Mouse (Mus musculus) forebrain, embryonic 10.5 days (tissue): ENCODE data around the gene Cacng2. TPM values are rescaled to one million over a fixed set of nuclear protein-coding genes. Genes with fewer than 3 reads are reported as not detected.

Source experiments
- DNase-seq: peaks from one replicate; pipeline ENCODE4 v3.0.0-alpha.2; 2017; ENCODE audit warnings: low spot score; ENCODE audit errors: extremely low spot score
- H3K27ac ChIP-seq: fragments of 300-500 bp; sonication (generic); 2 replicates; pipeline ENCODE4 v1.5.1; 2016; ENCODE audit warnings: mild to moderate bottlenecking
- H3K27me3 ChIP-seq: fragments of 300-500 bp; sonication (generic); 2 replicates; pipeline ENCODE4 v1.6.1; 2016; ENCODE audit warnings: mild to moderate bottlenecking; ENCODE audit not compliant: poor library complexity, severe bottlenecking
- H3K36me3 ChIP-seq: fragments of 300-500 bp; sonication (generic); replicated peaks from 2 replicates; pipeline ENCODE4 v1.6.1; 2016; ENCODE audit warnings: mild to moderate bottlenecking, moderate library complexity
- H3K4me1 ChIP-seq: fragments of 300-500 bp; sonication (generic); 2 replicates; pipeline ENCODE4 v1.6.1; 2016
- H3K4me3 ChIP-seq: fragments of 300-500 bp; sonication (generic); 2 replicates; pipeline ENCODE4 v1.5.1; 2016; ENCODE audit warnings: mild to moderate bottlenecking, moderate library complexity
- H3K9me3 ChIP-seq: fragments of 300-500 bp; sonication (generic); 2 replicates; pipeline ENCODE4 v1.6.1; 2016; ENCODE audit warnings: mild to moderate bottlenecking, moderate library complexity
- WGBS: fragments of 180-500 bp; shearing (Covaris S2); methylation state at CpG from one replicate; pipeline ENCODE4 v1.1.7; 2016; 5-methylcytosine and 5-hydroxymethylcytosine counted together
- polyA plus RNA-seq: library from polyadenylated mRNA; unstranded; fragments of >200 nt; fragmentation: Nextera tagmentation; extraction: Ambion mirVana; gene quantifications from 2 replicates; pipeline ENCODE4 v1.2.1, GENCODE M21; 2016

Gene Cacng2
- polyA plus RNA-seq, 1 experiment from 2014 or later = 0.20 TPM

DNA sequence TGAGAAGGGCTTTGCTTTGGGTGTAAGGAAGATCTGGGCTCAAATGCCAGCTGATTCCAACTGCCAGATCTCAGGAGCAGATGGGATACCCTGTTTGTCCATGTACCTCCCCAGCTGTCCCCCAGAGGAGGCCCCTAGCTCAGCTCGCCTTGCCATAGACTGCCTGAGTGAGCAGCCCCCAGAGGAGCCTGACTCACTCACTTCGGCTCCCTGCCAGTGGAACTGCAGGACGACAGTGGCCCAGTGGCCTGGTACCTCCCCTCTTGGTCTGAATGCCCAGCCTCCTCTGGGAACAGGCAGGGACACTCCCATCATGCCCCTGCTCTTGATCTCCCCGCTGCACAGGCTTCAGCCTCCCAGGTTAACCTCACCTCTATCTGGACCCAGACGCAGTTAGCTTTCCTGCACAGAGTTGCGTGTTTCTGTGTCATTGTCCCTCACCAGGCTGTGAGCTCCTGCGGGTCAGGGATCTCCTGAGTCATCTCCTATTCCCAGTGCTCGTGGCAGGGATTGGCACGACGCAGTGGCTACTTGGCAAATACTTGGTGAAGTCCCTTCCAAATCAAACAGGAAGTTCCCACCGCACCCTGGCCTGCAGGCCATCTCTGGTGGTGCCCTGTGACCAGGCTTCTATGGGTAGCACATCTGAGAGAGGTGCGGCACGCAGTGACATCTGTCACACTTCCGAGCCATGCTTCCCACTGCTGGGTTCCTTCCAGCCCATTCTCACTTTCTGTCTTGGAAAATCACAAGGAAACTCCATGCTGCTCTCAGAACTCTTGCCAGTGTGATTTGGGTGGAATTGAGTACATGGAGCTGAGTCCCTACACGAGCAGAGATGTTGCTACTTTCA is 40.8 kb downstream of the Cacng2 start:
- no peaks in the 10 kb centered on the region for H3K9me3 ChIP-seq
- H3K4me1 ChIP-seq = peaks cover 20% of the 10 kb centered on the region
- 74% methylated on average over 15 of the region's 15 CpGs for WGBS
- H3K4me3 ChIP-seq = no peak overlapping the region
- 0 out of 2 replicates have a peak overlapping the region, but pooled peaks have one; percentile 33 for H3K27ac ChIP-seq
- no peaks in the 10 kb centered on the region for H3K36me3 ChIP-seq
- H3K27me3 ChIP-seq = peaks cover 16% of the 10 kb centered on the region
- no peak for DNase-seq

DNA sequence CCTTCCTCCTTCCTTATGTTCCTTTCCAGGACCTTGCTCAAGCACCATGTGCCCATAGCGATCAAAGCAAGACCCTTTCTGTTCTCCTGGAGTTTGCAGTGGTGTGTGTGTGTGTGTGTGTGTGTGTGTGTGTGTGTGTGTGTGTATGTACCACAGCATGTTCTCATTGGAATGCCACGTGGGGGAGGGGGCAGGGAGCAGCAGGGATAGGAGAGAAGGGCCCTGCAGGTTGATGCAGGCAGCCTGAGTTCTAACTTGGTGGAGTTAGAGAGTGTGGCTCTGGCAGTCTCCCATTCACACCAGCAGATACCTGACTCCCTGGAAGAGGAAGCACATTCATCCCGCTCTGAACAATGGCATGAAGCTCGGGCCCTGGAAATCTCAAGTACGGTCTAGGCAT is 41.6 kb downstream of the Cacng2 start:
- peaks cover 16% of the 10 kb centered on the region for H3K4me1 ChIP-seq
- no peak overlapping the region for H3K27ac ChIP-seq

DNA sequence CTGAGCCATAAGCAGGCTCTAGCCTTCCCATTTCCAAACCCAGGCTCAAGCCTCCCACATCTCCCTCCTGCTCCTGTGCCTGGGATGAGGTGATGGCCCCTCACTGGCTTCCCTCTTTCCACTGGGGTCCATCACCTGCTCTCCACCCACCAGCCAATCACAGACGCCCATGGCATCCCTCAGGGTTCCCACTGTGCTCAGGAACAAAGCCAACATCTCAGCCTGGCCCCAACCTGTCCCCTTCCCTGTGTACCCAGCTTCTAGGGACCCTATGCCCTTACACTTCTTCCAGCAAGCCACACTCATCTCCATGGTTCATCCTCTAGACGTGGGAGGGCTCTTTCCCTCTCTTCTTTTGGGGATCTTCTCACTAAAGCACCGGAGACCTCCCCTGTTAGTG is 43.9 kb downstream of the Cacng2 start:
- H3K27ac ChIP-seq = no peak overlapping the region
- no peaks in the 10 kb centered on the region for H3K36me3 ChIP-seq
- WGBS = 47% methylated on average over 3 of the region's 3 CpGs

More for the DNA sequence above, 41.6 kb downstream of the Cacng2 start:
- no peak for DNase-seq
- H3K4me3 ChIP-seq = no peak overlapping the region
- 74% methylated on average over 5 of the region's 5 CpGs for WGBS
- no peaks in the 10 kb centered on the region for H3K9me3 ChIP-seq
- H3K36me3 ChIP-seq = no peaks in the 10 kb centered on the region
- peaks cover 14% of the 10 kb centered on the region for H3K27me3 ChIP-seq

DNA sequence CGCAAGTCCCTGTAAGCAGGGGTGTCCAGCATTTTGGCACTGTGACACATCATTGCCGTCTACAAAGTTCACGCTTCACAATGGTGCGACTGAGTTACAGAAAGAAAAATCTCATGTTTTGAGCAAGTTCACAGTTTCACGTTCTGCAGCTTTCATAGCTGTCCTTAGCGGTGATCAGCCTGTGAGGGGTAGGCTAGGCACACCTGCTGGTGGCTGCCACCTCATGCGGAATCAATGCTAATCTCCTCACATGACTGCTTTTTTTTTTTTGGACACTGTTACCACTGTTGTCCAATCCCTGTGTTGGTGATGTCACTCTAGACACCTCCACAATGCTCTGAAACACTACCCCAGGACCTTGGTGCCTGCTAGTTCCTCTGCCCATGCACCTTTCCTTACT is 46.7 kb downstream of the Cacng2 start:
- Histone ChIP-seq H3K27me3 (no peaks in the 10 kb centered on the region), H3K4me3 (no peak overlapping the region), H3K9me3 (no peaks in the 10 kb centered on the region), H3K36me3 (no peaks in the 10 kb centered on the region), H3K4me1 (no peaks in the 10 kb centered on the region), H3K27ac (no peak overlapping the region)
- no peak for DNase-seq
- WGBS = 84% methylated on average over 7 of the region's 7 CpGs

More for the DNA sequence above, 43.9 kb downstream of the Cacng2 start:
- Histone ChIP-seq H3K9me3 (no peaks in the 10 kb centered on the region), H3K27me3 (no peaks in the 10 kb centered on the region), H3K4me3 (no peak overlapping the region), H3K4me1 (no peaks in the 10 kb centered on the region)
- no peak for DNase-seq

DNA sequence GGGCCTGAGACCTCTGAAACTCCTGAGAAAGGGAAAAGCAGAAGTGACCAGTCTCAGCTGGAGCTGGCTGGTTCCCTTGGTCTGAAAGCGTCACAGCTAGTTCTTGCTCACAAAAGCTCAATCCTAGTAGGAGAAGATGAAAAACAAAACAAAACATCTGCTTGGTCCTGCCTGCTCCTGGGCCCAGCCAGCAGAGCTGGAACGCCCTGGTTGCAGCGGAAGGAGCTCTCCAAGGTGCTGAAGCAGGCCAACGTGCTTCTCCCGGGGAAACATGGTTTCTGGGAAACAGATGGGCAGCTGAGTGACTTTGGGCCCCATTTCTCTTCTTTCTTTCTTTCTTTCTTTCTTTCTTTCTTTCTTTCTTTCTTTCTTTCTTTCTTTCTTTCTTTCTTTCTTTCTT is 53.4 kb downstream of the Cacng2 start:
- Histone ChIP-seq H3K27me3 (no peaks in the 10 kb centered on the region), H3K4me3 (no peak overlapping the region), H3K9me3 (no peaks in the 10 kb centered on the region), H3K36me3 (no peaks in the 10 kb centered on the region), H3K27ac (no peak overlapping the region), H3K4me1 (no peaks in the 10 kb centered on the region)
- WGBS = 3% methylated on average over 5 of the region's 5 CpGs
- DNase-seq = peak; percentile 71

DNA sequence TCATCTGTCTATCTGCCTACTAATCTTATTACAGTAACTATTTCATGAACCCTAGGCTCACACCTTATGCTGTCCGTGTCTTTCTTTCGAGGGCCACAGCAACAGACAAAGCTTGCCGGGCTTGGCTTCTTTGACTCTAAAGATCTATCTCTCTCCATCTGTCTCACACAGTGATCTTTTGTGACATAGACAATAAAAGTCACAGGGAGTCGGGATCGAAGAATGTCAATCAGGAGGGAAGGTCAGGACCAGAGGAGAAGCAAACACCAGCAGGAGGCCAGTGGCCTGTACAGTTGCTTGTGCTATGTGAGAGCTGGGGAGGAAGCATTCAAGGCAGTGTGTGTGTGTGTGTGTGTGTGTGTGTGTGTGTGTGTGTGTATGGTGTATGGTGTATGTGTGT is 54.3 kb downstream of the Cacng2 start:
- Histone ChIP-seq H3K27ac (no peak overlapping the region), H3K27me3 (no peaks in the 10 kb centered on the region), H3K4me1 (no peaks in the 10 kb centered on the region), H3K9me3 (no peaks in the 10 kb centered on the region), H3K36me3 (no peaks in the 10 kb centered on the region), H3K4me3 (no peak overlapping the region)
- 33% methylated on average over 5 of the region's 5 CpGs for WGBS
- no peak for DNase-seq

DNA sequence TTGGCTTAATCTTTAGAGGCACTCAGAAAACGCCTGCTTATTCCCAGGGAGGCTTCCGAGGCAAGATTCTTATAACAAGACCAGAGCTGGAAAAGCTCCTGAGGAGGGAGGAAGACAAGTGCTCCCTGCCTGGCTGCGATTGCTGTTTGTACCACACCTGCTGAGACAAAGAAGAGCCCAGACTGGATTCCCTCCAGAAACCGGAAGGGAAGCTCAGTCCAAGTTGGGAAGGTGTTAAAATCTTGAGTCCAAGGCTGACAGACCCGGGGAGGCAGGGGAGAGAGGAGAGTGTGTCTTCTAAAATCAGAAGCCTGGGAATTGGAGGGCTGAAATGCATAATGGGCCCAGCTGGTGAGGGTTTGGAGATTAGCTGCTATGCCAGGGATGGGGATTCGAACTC is 55.5 kb downstream of the Cacng2 start:
- H3K27ac ChIP-seq = no peak overlapping the region
- H3K4me1 ChIP-seq = no peaks in the 10 kb centered on the region
- H3K9me3 ChIP-seq = no peaks in the 10 kb centered on the region
- no peak overlapping the region for H3K4me3 ChIP-seq
- WGBS = 52% methylated on average over 6 of the region's 6 CpGs
- H3K36me3 ChIP-seq = no peaks in the 10 kb centered on the region
- DNase-seq = no peak
- H3K27me3 ChIP-seq = no peaks in the 10 kb centered on the region

DNA sequence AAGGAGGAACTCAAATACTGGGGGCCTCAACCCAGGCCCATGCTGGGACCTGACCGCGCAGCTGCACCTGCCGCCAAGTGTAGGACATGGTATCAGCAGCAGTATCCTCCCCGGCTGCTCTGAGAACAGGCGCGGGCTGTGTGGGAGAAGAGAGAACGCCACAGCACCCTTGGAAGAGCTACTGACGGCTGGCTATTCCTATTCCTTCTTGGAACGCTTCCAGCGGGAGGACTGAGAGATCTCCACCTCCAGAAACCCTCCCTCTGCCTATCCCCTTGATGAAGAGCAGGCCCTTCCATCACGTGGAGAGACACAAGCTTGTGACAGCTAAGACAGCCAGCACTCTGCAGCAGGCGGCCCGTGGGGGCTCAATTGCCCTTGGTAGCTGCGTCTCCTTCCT is 57.4 kb downstream of the Cacng2 start:
- Histone ChIP-seq H3K27me3 (no peaks in the 10 kb centered on the region), H3K4me3 (no peak overlapping the region), H3K27ac (no peak overlapping the region), H3K36me3 (no peaks in the 10 kb centered on the region), H3K9me3 (no peaks in the 10 kb centered on the region), H3K4me1 (no peaks in the 10 kb centered on the region)
- WGBS = 77% methylated on average over 14 of the region's 14 CpGs
- no peak for DNase-seq

DNA sequence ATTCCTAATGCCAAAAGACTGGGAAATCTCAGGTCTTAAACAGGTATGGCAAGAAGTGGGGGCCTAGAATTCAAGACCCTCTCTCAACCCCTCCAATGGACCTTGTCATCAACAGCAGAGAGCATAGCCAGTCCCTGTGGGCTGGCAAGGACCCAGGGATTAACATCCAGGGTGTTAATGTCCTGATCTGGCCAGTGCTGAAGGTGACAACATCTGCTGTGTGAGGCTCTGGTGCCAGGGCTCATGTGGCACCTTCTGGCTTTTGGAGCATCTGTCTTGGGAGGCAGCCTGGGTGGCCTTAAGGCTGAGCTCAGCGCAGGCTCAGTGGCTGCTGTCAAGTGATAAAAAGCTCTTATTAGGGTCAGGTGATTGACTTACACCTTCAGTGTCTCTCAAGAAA is 62.9 kb downstream of the Cacng2 start:
- no peak overlapping the region for H3K4me3 ChIP-seq
- no peaks in the 10 kb centered on the region for H3K4me1 ChIP-seq
- H3K36me3 ChIP-seq = no peaks in the 10 kb centered on the region
- DNase-seq = no peak
- WGBS = 89% methylated on average over 1 of the region's 1 CpGs
- no peak overlapping the region for H3K27ac ChIP-seq
- H3K9me3 ChIP-seq = no peaks in the 10 kb centered on the region
- no peaks in the 10 kb centered on the region for H3K27me3 ChIP-seq

DNA sequence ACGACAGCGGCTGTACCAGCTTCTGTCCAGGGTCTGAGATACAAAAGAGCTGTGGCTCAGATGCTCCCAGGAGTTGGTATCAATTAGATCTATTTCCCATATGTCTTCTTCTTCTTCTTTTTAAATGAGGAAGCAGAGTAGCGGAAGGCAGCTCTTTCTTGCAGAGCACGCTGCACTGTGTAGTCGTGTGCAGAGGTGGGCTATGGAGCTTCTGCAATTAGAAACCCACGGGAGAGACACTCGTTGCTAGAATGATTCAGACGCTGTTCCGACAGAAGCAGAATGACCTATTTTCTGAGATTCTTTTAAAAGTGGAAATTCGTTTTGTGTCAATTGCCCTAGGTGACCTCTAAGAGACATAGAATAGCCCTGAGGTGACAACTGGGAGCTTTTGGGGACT is 69.1 kb downstream of the Cacng2 start:
- no peaks in the 10 kb centered on the region for H3K27me3 ChIP-seq
- no peaks in the 10 kb centered on the region for H3K36me3 ChIP-seq
- H3K4me3 ChIP-seq = no peak overlapping the region
- H3K9me3 ChIP-seq = no peaks in the 10 kb centered on the region
- H3K27ac ChIP-seq = no peak overlapping the region
- 86% methylated on average over 10 of the region's 10 CpGs for WGBS
- no peak for DNase-seq
- no peaks in the 10 kb centered on the region for H3K4me1 ChIP-seq

DNA sequence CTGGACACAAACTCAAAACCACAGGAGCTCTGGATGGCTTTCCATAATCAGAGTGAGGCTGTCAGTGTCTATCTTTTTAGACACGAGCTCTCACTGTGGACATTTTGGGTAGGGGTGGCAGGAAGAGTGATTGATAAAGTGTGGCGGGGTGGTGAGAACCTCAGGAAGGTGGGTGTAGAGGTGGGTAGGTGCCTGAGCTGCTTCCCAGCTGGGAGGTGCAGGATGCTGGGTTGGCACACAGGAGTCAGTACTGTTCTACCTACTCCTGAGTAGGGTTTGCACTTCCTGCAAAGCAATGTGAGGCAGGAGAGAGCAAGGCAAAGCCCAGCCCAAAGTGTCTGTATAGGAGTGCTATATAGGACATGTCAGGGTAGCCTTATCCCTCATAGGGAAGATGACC is 69.9 kb downstream of the Cacng2 start:
- Histone ChIP-seq H3K27me3 (no peaks in the 10 kb centered on the region), H3K36me3 (no peaks in the 10 kb centered on the region), H3K9me3 (no peaks in the 10 kb centered on the region), H3K27ac (no peak overlapping the region), H3K4me1 (no peaks in the 10 kb centered on the region), H3K4me3 (no peak overlapping the region)
- WGBS = 76% methylated on average over 2 of the region's 2 CpGs
- no peak for DNase-seq

DNA sequence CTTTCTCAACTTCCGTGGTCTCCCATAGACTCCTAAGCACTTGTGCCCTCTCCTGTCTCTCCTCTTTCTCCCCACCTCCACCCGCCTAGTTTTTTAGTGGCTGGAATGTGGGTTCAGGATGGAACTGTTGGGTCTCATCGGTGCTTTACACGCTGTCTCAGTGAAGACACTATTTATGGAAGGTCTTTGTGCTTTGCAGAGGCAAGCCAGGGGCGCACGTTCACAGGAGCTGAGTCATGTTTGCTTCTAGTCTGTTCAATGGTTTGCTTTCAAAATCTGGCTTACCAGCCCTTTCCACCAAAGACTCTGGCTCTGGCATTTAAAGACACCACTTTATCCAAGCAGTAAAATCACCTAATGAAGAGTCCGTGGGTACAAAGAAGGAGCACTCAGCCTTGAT is 74.0 kb downstream of the Cacng2 start:
- 67% methylated on average over 7 of the region's 7 CpGs for WGBS
- no peak for DNase-seq
- Histone ChIP-seq H3K9me3 (no peaks in the 10 kb centered on the region), H3K4me3 (no peak overlapping the region), H3K36me3 (no peaks in the 10 kb centered on the region), H3K27me3 (no peaks in the 10 kb centered on the region), H3K27ac (no peak overlapping the region), H3K4me1 (no peaks in the 10 kb centered on the region)

DNA sequence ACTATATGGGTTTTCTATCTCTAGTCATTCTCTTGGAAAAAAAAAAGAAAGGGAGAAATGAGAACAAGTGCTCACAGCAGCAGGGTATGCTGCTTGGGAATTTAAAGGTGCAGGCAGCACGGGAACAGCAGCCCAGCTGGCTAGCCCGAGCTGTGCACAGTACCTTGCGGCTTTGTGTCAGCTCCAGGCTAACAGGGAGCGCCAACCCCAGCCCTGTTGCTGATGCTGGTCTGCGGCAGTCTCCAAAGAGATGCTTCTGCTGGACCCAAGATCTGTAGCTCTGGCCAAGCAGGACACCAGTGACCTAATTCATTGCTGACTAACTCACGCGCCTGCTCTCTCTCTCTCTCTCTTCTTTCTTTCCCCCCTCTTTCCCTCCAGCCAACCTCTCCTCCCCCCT is 74.5 kb downstream of the Cacng2 start:
- Histone ChIP-seq H3K4me3 (no peak overlapping the region), H3K4me1 (no peaks in the 10 kb centered on the region), H3K9me3 (no peaks in the 10 kb centered on the region), H3K36me3 (no peaks in the 10 kb centered on the region), H3K27me3 (no peaks in the 10 kb centered on the region), H3K27ac (no peak overlapping the region)
- DNase-seq = no peak
- WGBS = 73% methylated on average over 7 of the region's 7 CpGs
